Mouse (Mus musculus) small intestine, adult 2 months (tissue): ENCODE measurements at regions not wholly inside any gene's neighbourhood (a gene's known extent, or its start where the extent isn't known, plus 50 kb on each side); places are given as distances from the start of the nearest gene placed in this dataset.

ENCODE experiments used
- H3K27ac ChIP-seq: fragments of 200-500 bp; 2 replicates; pipeline ENCODE4 v1.5.1; 2012; ENCODE audit warnings: low read depth, low read length, control low read depth, inconsistent platforms; ENCODE audit not compliant: insufficient read depth
- H3K27me3 ChIP-seq: fragments of 200-500 bp; 2 replicates; pipeline ENCODE4 v1.6.1; 2012; ENCODE audit warnings: mild to moderate bottlenecking, moderate library complexity, low read length, inconsistent platforms; ENCODE audit not compliant: control insufficient read depth, insufficient read depth
- H3K36me3 ChIP-seq: fragments of 200-500 bp; 2 replicates; pipeline ENCODE4 v1.6.1; 2012; ENCODE audit warnings: mild to moderate bottlenecking, low read length, control low read depth, inconsistent platforms; ENCODE audit not compliant: control insufficient read depth, insufficient read depth
- H3K4me1 ChIP-seq: fragments of 200-500 bp; 2 replicates; pipeline ENCODE4 v1.6.1; 2012; ENCODE audit warnings: low read length, inconsistent platforms, mixed read lengths; ENCODE audit not compliant: control insufficient read depth, insufficient read depth, insufficient read length
- H3K4me3 ChIP-seq: fragments of 200-500 bp; 2 replicates; pipeline ENCODE4 v1.5.1; 2012; ENCODE audit warnings: low read depth, mild to moderate bottlenecking, control low read depth, inconsistent platforms, low read length, moderate library complexity
- CTCF ChIP-seq: fragments of 200-500 bp; IDR thresholded peaks from 2 replicates; pipeline ENCODE4 v1.5.1; 2012; ENCODE audit warnings: low read depth, mild to moderate bottlenecking, control low read depth, inconsistent platforms, low read length, moderate library complexity, mixed read lengths; ENCODE audit not compliant: insufficient replicate concordance, insufficient read length; ENCODE audit errors: extremely low read depth
- POLR2A ChIP-seq: fragments of 200-500 bp; IDR thresholded peaks from 2 replicates; pipeline ENCODE4 v1.6.1; 2012; ENCODE audit warnings: low read depth, mild to moderate bottlenecking, control low read depth, inconsistent platforms, low read length, moderate library complexity
- WGBS: fragments of 180-500 bp; shearing (Covaris S2); methylation state at CpG from one replicate; pipeline ENCODE4 v1.1.7; 2018; 5-methylcytosine and 5-hydroxymethylcytosine counted together

DNA sequence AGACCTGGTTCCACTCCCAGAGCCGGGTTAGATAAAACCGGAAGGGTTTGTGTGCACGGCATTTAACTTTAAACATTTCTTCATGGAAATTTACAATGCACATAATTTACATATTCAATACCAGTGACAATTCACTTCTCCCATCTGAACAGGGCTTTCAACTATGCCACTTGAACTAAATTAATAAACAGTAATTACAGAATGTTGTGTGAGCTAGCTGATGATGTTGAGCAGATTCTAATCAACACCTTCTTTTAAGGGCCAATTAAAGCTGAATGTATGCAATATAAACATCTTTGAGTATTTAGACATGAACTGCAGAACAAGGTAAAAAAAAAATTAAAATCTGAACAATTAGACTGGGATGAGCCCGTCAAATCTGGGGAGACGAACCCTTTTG lies 68.1 kb upstream of the Lmo4 start:
- Histone ChIP-seq H3K36me3 (no peaks in the 10 kb centered on the region), H3K27me3 (no peaks in the 10 kb centered on the region), H3K4me1 (no peaks in the 10 kb centered on the region), H3K4me3 (no peak overlapping the region), H3K27ac (no peak overlapping the region)
- 87% methylated on average over 5 of the region's 5 CpGs for whole genome bisulfite sequencing
- TF ChIP-seq POLR2A, result no peak

GRCm38 (mm10) chr3:144270206-144270605 lies 65.2 kb upstream of the Lmo4 start:
- no peak for TF ChIP-seq CTCF
- TF ChIP-seq POLR2A, result no peak
- Histone ChIP-seq H3K4me3 (no peak overlapping the region), H3K27me3 (no peaks in the 10 kb centered on the region), H3K27ac (no peak overlapping the region), H3K4me1 (no peaks in the 10 kb centered on the region), H3K36me3 (no peaks in the 10 kb centered on the region)
- WGBS, result 73% methylated on average over 6 of the region's 6 CpGs

DNA sequence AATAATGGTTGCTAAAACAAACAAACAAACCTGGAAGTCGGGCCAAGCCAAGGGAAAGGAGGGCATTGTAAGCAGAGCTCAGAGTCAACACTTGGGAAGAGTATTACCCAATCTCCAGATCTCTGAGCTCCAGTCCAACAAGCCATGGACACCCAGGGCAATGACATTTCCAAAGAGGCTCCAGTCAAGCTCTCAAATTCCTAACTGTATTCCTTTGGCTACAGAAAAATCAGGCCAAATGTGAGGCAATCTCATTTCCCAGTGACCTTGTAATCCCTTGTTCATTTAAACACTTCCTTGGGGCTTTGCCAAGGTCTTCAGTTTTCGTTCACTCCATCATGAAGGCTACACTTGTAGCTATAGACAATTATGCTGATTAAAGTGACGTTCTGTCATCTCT lies 59.5 kb upstream of the Lmo4 start:
- 43% methylated on average over 3 of the region's 3 CpGs for WGBS
- H3K4me3 ChIP-seq, result no peak overlapping the region
- TF ChIP-seq POLR2A, result no peak
- TF ChIP-seq CTCF, result no peak
- H3K4me1 ChIP-seq, result no peaks in the 10 kb centered on the region; the same call in 1 of the 2 replicates
- H3K27ac ChIP-seq, result no peak overlapping the region
- no peaks in the 10 kb centered on the region for H3K36me3 ChIP-seq
- no peaks in the 10 kb centered on the region for H3K27me3 ChIP-seq

GRCm38 (mm10) chr3:144260886-144261285 lies 55.9 kb upstream of the Lmo4 start:
- TF ChIP-seq POLR2A (no peak), CTCF (no peak)
- no peak overlapping the region for H3K27ac ChIP-seq
- H3K36me3 ChIP-seq, result no peaks in the 10 kb centered on the region
- H3K27me3 ChIP-seq, result no peaks in the 10 kb centered on the region
- H3K4me1 ChIP-seq, result no peaks in the 10 kb centered on the region; the same call in 1 of the 2 replicates
- H3K4me3 ChIP-seq, result no peak overlapping the region
- 34% methylated on average over 2 of the region's 2 CpGs for WGBS

DNA sequence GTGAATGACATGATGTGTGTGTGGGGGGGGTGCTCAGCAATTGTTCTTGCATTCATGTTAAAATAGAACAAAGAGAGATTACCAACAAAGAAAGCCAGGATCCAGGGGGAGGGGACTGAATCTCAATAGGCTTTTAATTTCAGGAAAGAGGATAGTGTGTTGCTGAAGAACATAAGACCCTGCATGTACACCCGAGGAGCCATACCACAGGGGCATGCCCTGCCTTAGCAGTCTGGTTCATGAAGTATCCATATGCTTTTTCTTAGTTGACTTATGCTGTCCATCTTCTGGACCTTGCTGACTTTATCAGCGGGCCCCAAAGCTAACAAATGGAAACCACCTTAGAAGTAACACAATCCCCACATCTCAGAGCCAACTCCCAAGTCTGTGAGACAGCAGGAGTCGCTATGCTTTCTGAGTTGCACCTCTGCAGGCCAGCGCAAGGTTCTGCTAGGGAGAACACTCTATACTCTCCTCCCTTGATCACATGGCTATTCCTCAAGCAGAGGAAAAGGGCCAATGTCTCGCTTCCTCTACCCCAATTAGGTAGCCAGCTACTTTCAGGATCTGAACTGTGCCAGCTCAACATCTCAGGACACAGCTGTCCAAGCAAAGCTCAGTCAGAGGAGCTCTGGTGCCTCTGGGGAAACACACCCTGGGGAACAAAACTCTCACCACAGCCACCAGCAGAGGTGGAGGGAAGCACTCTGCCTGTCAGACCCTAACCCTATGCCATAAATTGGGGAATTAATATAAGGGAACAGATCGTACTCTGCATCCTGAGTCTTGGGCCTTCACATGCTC lies 52.9 kb upstream of the Lmo4 start:
- Histone ChIP-seq H3K4me3 (no peak overlapping the region), H3K36me3 (no peaks in the 10 kb centered on the region), H3K27ac (no peak overlapping the region), H3K4me1 (peaks cover 5% of the 10 kb centered on the region; the same call in 1 of the 2 replicates), H3K27me3 (no peaks in the 10 kb centered on the region)
- TF ChIP-seq CTCF (no peak), POLR2A (no peak)
- 87% methylated on average over 6 of the region's 6 CpGs for WGBS

- TF ChIP-seq POLR2A (no peak), CTCF (no peak)
- H3K27ac ChIP-seq, result no peak overlapping the region
- H3K4me3 ChIP-seq, result no peak overlapping the region
- no peaks in the 10 kb centered on the region for H3K36me3 ChIP-seq
- 93% methylated on average over 9 of the region's 9 CpGs for WGBS
- H3K4me1 ChIP-seq, result peaks cover 5% of the 10 kb centered on the region; the same call in 1 of the 2 replicates
- no peaks in the 10 kb centered on the region for H3K27me3 ChIP-seq
These were observed 52.2 kb upstream of the Lmo4 start for GRCm38 (mm10) chr3:144257196-144257595.

GRCm38 (mm10) chr3:144255596-144256550 lies 50.9 kb upstream of the Lmo4 start:
- peaks cover 5% of the 10 kb centered on the region; the same call in 1 of the 2 replicates for H3K4me1 ChIP-seq
- 47% methylated on average over 12 of the region's 12 CpGs for WGBS

More at GRCm38 (mm10) chr3:144255596-144256550, 50.9 kb upstream of the Lmo4 start:
- H3K27me3 ChIP-seq, result no peaks in the 10 kb centered on the region
- no peak overlapping the region for H3K27ac ChIP-seq
- no peak for TF ChIP-seq POLR2A
- no peak for TF ChIP-seq CTCF
- no peaks in the 10 kb centered on the region for H3K36me3 ChIP-seq
- H3K4me3 ChIP-seq, result no peak overlapping the region
